Mouse (Mus musculus) B cell, adult 2 months (primary cell): ENCODE results near the gene Myl4.

Experiments used
- DNase-seq, 2 experiments: peaks; one replicate each; pipeline ENCODE4 v3.0.0; 2022

The Myl4 gene

DNA sequence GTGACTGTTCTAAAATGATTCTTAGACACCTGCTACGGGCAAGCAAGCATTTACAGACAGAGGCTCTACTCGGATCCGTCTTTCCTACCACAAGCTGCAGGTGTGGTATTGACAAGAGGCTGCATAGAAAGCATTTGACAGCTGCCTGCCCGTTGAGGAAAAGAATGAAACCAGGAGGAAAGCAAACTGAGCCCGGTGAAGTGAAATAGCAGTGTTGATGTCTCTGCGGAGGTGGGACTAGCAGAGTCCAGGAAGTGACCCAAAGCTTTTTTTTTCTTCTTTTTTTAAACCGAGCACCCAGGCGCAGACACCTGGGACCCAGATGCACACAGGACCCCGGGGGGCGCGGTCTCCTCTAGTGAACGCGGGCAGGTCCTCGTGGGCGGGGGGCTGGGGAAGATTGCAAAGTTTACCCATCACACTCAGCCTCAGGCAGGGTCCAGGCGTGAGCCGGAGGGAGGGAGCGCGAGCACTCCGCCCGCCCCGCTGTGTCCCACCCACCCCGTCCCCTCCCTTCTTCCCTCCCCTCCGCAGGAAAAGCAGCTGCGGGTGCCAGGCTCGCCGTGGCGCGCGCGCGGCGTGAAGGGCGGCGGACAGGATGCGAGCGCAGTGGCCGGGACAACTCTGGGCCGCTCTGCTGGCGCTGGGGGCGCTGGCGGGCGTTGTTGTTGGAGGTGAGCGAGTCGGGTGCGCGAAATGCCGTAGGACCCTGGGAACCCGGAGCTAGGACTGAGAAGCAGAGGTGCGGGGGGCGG, 57.2 kb downstream of the Myl4 start, which contains the start of gene Itgb3:
TSS of gene Itgb3 (plus strand) at position 510 of the 755 bp plus-strand sequence.
- peak; percentile 87 to 88 for DNase-seq

- peak in 1 of 2 experiments; percentile 41 for DNase-seq
These were observed 57.9 kb downstream of the Myl4 start for GRCm38 (mm10) chr11:104608249-104608920.

DNA sequence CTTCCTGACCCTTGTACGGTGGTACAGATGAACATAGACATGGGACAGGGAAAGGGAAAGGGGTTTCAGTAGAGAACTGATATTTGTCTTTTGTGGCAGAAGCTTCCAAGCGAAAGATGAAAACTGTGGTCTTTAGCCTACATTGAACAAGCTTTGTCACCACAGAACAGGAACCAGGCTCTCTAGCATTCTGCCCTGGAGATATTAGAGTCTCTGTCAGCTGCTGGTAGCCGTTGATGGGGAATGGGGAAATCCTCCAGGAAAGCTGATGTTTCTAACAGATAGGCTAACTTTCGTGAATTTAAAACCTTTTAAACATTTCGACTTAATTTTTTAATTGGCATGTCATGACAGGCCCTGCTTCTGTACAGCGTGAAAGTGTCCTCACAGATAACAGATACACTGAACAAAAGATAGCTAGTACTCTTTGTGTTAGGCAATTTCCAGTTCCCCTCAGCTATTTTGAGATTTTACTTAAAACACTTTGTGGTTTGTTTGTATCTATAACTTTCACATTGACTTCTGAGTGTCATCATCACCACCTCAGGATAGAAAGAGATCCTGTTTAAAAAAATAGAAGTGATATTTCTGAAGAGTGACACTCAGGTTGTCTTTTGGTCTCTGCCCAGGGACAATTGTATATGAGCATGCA, 58.7 kb downstream of the Myl4 start:
- DNase-seq = peak; percentile 44 to 52

DNA sequence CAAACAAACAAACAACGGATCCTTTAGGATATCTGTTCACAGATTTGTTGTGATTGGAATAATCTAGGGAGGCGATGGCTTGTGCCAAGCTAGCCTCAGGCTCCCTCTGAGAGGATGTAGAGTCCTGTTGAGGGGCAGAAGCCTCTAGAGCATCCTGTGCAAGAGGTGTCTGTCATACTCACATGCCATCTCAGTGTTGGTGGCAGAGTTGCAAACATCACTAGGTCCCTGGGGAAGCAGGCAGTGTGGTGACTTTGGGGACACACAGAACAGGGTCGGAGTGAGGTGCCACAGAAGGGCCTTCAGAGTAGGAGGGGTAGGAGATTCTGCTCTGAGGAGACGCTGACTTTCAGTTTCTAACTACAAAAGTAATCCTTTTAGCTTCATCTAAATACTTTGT, 59.3 kb downstream of the Myl4 start:
- peak; percentile 73 to 80 for DNase-seq

- no peak for DNase-seq
These were observed 61.2 kb downstream of the Myl4 start for GRCm38 (mm10) chr11:104611579-104612151.

DNA sequence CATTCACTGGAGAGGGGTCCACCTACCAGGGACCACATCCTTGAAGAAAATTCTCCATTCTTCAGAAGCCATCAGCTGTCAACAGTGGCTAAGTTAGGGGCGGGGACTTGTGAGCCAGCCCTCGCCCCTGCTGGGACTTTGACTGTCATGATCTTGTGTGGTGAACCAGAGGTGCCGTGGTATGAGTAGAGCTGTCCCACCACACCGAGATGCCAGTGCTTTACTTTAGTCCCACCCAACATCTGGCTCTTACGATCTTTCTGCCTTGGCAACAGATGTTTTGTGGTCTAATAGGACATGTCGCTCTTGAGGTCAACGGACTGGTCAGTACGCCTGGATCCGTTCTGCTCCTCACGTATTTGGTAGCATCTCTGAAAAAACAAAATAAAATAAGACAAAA, 63.1 kb downstream of the Myl4 start:
- DNase-seq = no peak

GRCm38 (mm10) chr11:104614130-104614529, 63.7 kb downstream of the Myl4 start:
- DNase-seq = peak in 1 of 2 experiments; percentile 50

DNA sequence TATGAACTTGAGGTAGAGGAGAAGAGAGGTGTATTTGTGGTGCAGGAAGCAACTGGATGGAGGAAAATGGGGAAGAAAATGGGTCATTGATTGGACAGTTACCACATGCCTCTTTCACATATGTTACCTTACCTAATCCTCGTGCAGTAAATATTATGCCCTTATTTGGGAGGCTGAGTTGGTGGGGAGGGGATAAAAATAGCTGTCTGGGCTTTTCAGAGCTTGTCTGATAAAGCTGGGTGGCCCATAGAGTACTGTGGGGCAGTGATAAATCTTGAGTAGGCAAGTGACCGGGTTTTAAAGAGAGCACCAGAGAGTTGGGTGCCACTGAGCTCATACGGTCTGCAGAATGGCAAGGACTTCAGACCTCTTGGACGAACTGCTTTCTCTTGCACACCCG, 65.7 kb downstream of the Myl4 start:
- DNase-seq = no peak

GRCm38 (mm10) chr11:104618638-104619076, 68.2 kb downstream of the Myl4 start:
- no peak for DNase-seq

- DNase-seq = no peak
These were observed 68.9 kb downstream of the Myl4 start for GRCm38 (mm10) chr11:104619084-104620022.

- DNase-seq = no peak
These were observed 71.8 kb downstream of the Myl4 start for GRCm38 (mm10) chr11:104622040-104622962.

- no peak for DNase-seq
These were observed 74.4 kb downstream of the Myl4 start for GRCm38 (mm10) chr11:104624791-104625391.

GRCm38 (mm10) chr11:104625453-104626402, 75.3 kb downstream of the Myl4 start:
- DNase-seq = no peak

DNA sequence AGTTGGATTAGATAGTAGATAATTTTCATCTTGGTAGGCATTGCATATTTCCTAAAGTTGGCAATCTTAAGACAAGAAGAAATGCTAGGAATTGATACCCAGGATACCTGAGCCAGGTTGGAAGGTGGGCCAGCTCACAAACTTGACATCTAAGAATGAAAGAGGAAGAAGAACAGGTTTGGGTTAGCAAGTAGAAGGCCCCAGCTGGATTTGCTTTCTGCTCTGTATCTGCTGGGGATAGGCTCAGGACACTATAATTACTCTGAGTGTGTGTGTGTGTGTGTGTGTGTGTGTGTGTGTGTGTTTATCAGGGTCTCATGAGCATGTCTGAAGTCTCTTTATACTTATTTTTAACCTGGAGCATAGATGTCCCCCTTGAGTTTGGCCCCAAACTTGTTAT, 76.2 kb downstream of the Myl4 start:
- no peak for DNase-seq

DNA sequence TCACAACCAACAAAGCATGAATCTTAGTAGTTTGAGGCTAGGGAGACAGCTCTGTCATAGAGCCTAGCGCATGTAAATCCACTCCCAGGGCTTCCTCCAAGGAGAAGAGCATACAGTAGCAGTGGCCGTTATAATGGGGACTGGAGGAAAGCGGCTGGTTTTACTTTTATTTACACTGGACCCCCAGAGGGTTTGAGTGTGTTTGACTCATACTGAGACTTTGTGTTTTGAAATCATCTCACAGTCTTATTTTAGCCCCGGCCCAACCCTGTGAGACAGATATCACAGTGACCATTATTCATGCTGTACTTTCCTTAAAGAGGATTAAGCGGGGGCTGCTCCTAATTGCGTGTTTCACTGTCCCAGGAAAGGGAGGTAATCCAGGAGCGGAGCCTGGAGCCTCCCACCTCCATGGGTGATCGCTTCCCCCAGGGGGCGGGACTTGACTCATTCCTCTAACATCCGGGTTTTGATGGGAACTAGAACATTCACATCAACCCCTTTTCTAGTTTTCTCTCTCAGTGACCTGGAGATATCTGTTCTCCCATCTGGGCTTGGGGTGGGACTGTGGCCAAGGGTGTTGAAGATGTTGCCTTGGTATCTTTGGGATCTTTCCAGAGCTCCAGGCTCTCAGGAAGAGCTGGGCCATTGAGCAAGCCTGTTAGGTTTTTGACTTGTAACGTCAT, 77.3 kb downstream of the Myl4 start:
- no peak for DNase-seq

- DNase-seq = no peak
These were observed 78.1 kb downstream of the Myl4 start for GRCm38 (mm10) chr11:104628566-104628965.

- peak; percentile 73 to 77 for DNase-seq
These were observed 79.8 kb downstream of the Myl4 start for GRCm38 (mm10) chr11:104630185-104630835.

DNA sequence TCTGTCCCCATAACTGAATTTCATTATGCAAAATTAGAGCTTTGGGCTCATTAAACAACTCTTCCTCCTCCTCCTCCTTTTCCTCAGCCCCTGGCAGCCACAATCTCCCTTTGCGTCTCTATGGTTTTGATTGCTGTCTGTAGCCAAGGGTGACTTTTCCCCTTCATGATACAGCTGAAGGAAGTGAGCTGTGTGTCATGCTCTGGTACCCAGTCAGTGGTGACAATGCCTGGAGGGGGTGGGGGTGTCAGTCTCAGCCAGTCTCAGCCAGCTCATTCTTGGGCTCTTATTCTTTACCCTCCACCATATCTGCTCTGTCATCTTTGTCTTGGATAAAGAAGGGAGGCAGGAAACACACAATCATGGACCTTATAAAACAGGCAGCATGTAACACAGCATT, 80.8 kb downstream of the Myl4 start:
- DNase-seq = peak; percentile 86 to 90
